Mouse (Mus musculus): ENCODE data around the gene Flvcr2. TPM values are rescaled to one million over a fixed set of nuclear protein-coding genes. Genes with fewer than 3 reads are reported as not detected.

Flvcr2 gene
- polyA plus RNA-seq, 1 experiment: 0.60 TPM

GRCm38 (mm10) chr12:85825822-85826221, 79.5 kb downstream of the Flvcr2 start:
- H3K27ac ChIP-seq (ENCODE audit: insufficient read depth, low read length): no peak overlapping the region
- H3K36me3 ChIP-seq (ENCODE audit: control insufficient read depth, insufficient read depth, low read length): peaks cover 6% of the 10 kb centered on the region; the same call in 1 of the 2 replicates
- H3K4me3 ChIP-seq (ENCODE audit: extremely low read depth, insufficient read depth, insufficient read length): no peak overlapping the region
- H3K4me1 ChIP-seq (ENCODE audit: control insufficient read depth, insufficient read depth, insufficient read length): peaks cover 3% of the 10 kb centered on the region; the same call in 1 of the 2 replicates
- WGBS: 71% methylated on average over 2 of the region's 2 CpGs
- DNase-seq (ENCODE audit: low read depth in 1 of 2, low spot score in 2 of 2): no peak
- no peaks in the 10 kb centered on the region for H3K27me3 ChIP-seq (ENCODE audit: control insufficient read depth, insufficient read depth, low read length)
- TF ChIP-seq CTCF (IDR thresholded peaks at IDR 0.05; ENCODE audit: extremely low read depth, insufficient read depth, insufficient read length, insufficient replicate concordance) (no peak), POLR2A (IDR thresholded peaks at IDR 0.05; ENCODE audit: low read depth, low read length) (no peak)

- DNase-seq (ENCODE audit: low read depth in 1 of 2, low spot score in 2 of 2): no peak
- 97% methylated on average over 3 of the region's 3 CpGs for WGBS
- no peaks in the 10 kb centered on the region for H3K27me3 ChIP-seq (ENCODE audit: control insufficient read depth, insufficient read depth, low read length)
- no peaks in the 10 kb centered on the region; the same call in 1 of the 2 replicates for H3K4me1 ChIP-seq (ENCODE audit: control insufficient read depth, insufficient read depth, insufficient read length)
- peaks cover 4% of the 10 kb centered on the region; the same call in 1 of the 2 replicates for H3K36me3 ChIP-seq (ENCODE audit: control insufficient read depth, insufficient read depth, low read length)
- H3K4me3 ChIP-seq (ENCODE audit: extremely low read depth, insufficient read depth, insufficient read length): no peak overlapping the region
- no peak overlapping the region for H3K27ac ChIP-seq (ENCODE audit: insufficient read depth, low read length)
- no peak for TF ChIP-seq POLR2A (IDR thresholded peaks at IDR 0.05; ENCODE audit: low read depth, low read length)
- no peak for TF ChIP-seq CTCF (IDR thresholded peaks at IDR 0.05; ENCODE audit: extremely low read depth, insufficient read depth, insufficient read length, insufficient replicate concordance)
These were observed 82.5 kb downstream of the Flvcr2 start for GRCm38 (mm10) chr12:85828856-85829255.

GRCm38 (mm10) chr12:85829866-85830265, 83.5 kb downstream of the Flvcr2 start:
- H3K27me3 ChIP-seq (ENCODE audit: control insufficient read depth, insufficient read depth, low read length): no peaks in the 10 kb centered on the region
- WGBS: 91% methylated on average over 3 of the region's 3 CpGs
- TF ChIP-seq CTCF (IDR thresholded peaks at IDR 0.05; ENCODE audit: extremely low read depth, insufficient read depth, insufficient read length, insufficient replicate concordance): no peak
- TF ChIP-seq POLR2A (IDR thresholded peaks at IDR 0.05; ENCODE audit: low read depth, low read length): no peak
- peaks cover 4% of the 10 kb centered on the region; the same call in 1 of the 2 replicates for H3K36me3 ChIP-seq (ENCODE audit: control insufficient read depth, insufficient read depth, low read length)
- no peaks in the 10 kb centered on the region for H3K4me1 ChIP-seq (ENCODE audit: control insufficient read depth, insufficient read depth, insufficient read length)
- no peak for DNase-seq (ENCODE audit: low read depth in 1 of 2, low spot score in 2 of 2)
- no peak overlapping the region for H3K27ac ChIP-seq (ENCODE audit: insufficient read depth, low read length)
- H3K4me3 ChIP-seq (ENCODE audit: extremely low read depth, insufficient read depth, insufficient read length): no peak overlapping the region

- Histone ChIP-seq H3K27me3 (ENCODE audit: control insufficient read depth, insufficient read depth, low read length) (no peaks in the 10 kb centered on the region), H3K36me3 (ENCODE audit: control insufficient read depth, insufficient read depth, low read length) (peaks cover 4% of the 10 kb centered on the region; the same call in 1 of the 2 replicates), H3K4me1 (ENCODE audit: control insufficient read depth, insufficient read depth, insufficient read length) (no peaks in the 10 kb centered on the region), H3K4me3 (ENCODE audit: extremely low read depth, insufficient read depth, insufficient read length) (no peak overlapping the region), H3K27ac (ENCODE audit: insufficient read depth, low read length) (no peak overlapping the region)
- 88% methylated on average over 3 of the region's 3 CpGs for WGBS
- no peak for DNase-seq (ENCODE audit: low read depth in 1 of 2, low spot score in 2 of 2)
- no peak for TF ChIP-seq CTCF (IDR thresholded peaks at IDR 0.05; ENCODE audit: extremely low read depth, insufficient read depth, insufficient read length, insufficient replicate concordance)
- no peak for TF ChIP-seq POLR2A (IDR thresholded peaks at IDR 0.05; ENCODE audit: low read depth, low read length)
These were observed 84.4 kb downstream of the Flvcr2 start for GRCm38 (mm10) chr12:85830691-85831090.

- no peak overlapping the region for H3K4me3 ChIP-seq (ENCODE audit: extremely low read depth, insufficient read depth, insufficient read length)
- TF ChIP-seq POLR2A (IDR thresholded peaks at IDR 0.05; ENCODE audit: low read depth, low read length) (no peak), CTCF (IDR thresholded peaks at IDR 0.05; ENCODE audit: extremely low read depth, insufficient read depth, insufficient read length, insufficient replicate concordance) (no peak)
- WGBS: 94% methylated on average over 2 of the region's 2 CpGs
These were observed 88.2 kb downstream of the Flvcr2 start for GRCm38 (mm10) chr12:85834543-85834942.

GRCm38 (mm10) chr12:85837765-85838164, 91.4 kb downstream of the Flvcr2 start:
- Histone ChIP-seq H3K27me3 (ENCODE audit: control insufficient read depth, insufficient read depth, low read length) (no peaks in the 10 kb centered on the region), H3K27ac (ENCODE audit: insufficient read depth, low read length) (no peak overlapping the region), H3K4me1 (ENCODE audit: control insufficient read depth, insufficient read depth, insufficient read length) (no peaks in the 10 kb centered on the region), H3K4me3 (ENCODE audit: extremely low read depth, insufficient read depth, insufficient read length) (no peak overlapping the region), H3K36me3 (ENCODE audit: control insufficient read depth, insufficient read depth, low read length) (peaks cover 1% of the 10 kb centered on the region; the same call in 1 of the 2 replicates)
- WGBS: 95% methylated on average over 2 of the region's 2 CpGs
- TF ChIP-seq POLR2A (IDR thresholded peaks at IDR 0.05; ENCODE audit: low read depth, low read length) (no peak), CTCF (IDR thresholded peaks at IDR 0.05; ENCODE audit: extremely low read depth, insufficient read depth, insufficient read length, insufficient replicate concordance) (no peak)
- no peak for DNase-seq (ENCODE audit: low read depth in 1 of 2, low spot score in 2 of 2)

More at GRCm38 (mm10) chr12:85834543-85834942, 88.2 kb downstream of the Flvcr2 start:
- H3K27me3 ChIP-seq (ENCODE audit: control insufficient read depth, insufficient read depth, low read length): no peaks in the 10 kb centered on the region
- H3K4me1 ChIP-seq (ENCODE audit: control insufficient read depth, insufficient read depth, insufficient read length): no peaks in the 10 kb centered on the region
- no peak overlapping the region for H3K27ac ChIP-seq (ENCODE audit: insufficient read depth, low read length)
- H3K36me3 ChIP-seq (ENCODE audit: control insufficient read depth, insufficient read depth, low read length): peaks cover 2% of the 10 kb centered on the region; the same call in 1 of the 2 replicates
- DNase-seq (ENCODE audit: low read depth in 1 of 2, low spot score in 2 of 2): no peak

GRCm38 (mm10) chr12:85839371-85840000, 93.1 kb downstream of the Flvcr2 start:
- H3K4me3 ChIP-seq (ENCODE audit: extremely low read depth, insufficient read depth, insufficient read length): no peak overlapping the region
- H3K27ac ChIP-seq (ENCODE audit: insufficient read depth, low read length): no peak overlapping the region
- WGBS: 50% methylated on average over 12 of the region's 12 CpGs
- no peak for DNase-seq (ENCODE audit: low read depth in 1 of 2, low spot score in 2 of 2)
- no peaks in the 10 kb centered on the region for H3K4me1 ChIP-seq (ENCODE audit: control insufficient read depth, insufficient read depth, insufficient read length)
- no peaks in the 10 kb centered on the region for H3K27me3 ChIP-seq (ENCODE audit: control insufficient read depth, insufficient read depth, low read length)
- TF ChIP-seq POLR2A (IDR thresholded peaks at IDR 0.05; ENCODE audit: low read depth, low read length) (no peak), CTCF (IDR thresholded peaks at IDR 0.05; ENCODE audit: extremely low read depth, insufficient read depth, insufficient read length, insufficient replicate concordance) (no peak)
- H3K36me3 ChIP-seq (ENCODE audit: control insufficient read depth, insufficient read depth, low read length): peaks cover 1% of the 10 kb centered on the region; the same call in 1 of the 2 replicates

Measured in spleen, adult 2 months (tissue).